Mouse (Mus musculus) layer of hippocampus, adult 2 months (tissue): Measurements from ENCODE around the gene Tubd1. TPM values are rescaled to one million over a fixed set of nuclear protein-coding genes. Genes with fewer than 3 reads are reported as not detected.

Experiments
- DNase-seq, 2 experiments: peaks; one replicate each; pipeline ENCODE4 v3.0.0; 2022; ENCODE audit warnings: low spot score in 2 of 2
- H3K27ac ChIP-seq: fragments of 200-600 bp; 2 replicates; pipeline ENCODE4 v1.8.1; 2022
- H3K4me3 ChIP-seq: fragments of 200-600 bp; 2 replicates; pipeline ENCODE4 v1.8.1; 2022; ENCODE audit warnings: mild to moderate bottlenecking
- CTCF ChIP-seq: fragments of 200-600 bp; conservative IDR thresholded peaks from 2 replicates; pipeline ENCODE4 v1.8.1; 2022; ENCODE audit warnings: antibody characterized with exemption, mild to moderate bottlenecking, moderate library complexity
- total RNA-seq, 2 experiments: library from RNA; stranded (reverse); gene quantifications; 2 replicates each; pipeline ENCODE4 v1.2.3; 2021

Tubd1 gene
- total RNA-seq, 2 experiments from 2014 or later: 6.0 to 8.2 TPM

GRCm38 (mm10) chr11:86538786-86539185 lies 6.0 kb upstream of the Tubd1 start:
- no peak for TF ChIP-seq CTCF
- H3K4me3 ChIP-seq: no peak overlapping the region
- H3K27ac ChIP-seq: no peak overlapping the region
- no peak for DNase-seq

- no peak overlapping the region for H3K4me3 ChIP-seq
- DNase-seq: no peak
- no peak for TF ChIP-seq CTCF
- no peak overlapping the region for H3K27ac ChIP-seq
These were observed 4.9 kb upstream of the Tubd1 start for GRCm38 (mm10) chr11:86539716-86540475.

- no peak overlapping the region for H3K27ac ChIP-seq
- no peak for DNase-seq
- no peak for TF ChIP-seq CTCF
- no peak overlapping the region for H3K4me3 ChIP-seq
These were observed 4.3 kb upstream of the Tubd1 start for GRCm38 (mm10) chr11:86540476-86540845.

GRCm38 (mm10) chr11:86542851-86543250 lies 1.9 kb upstream of the Tubd1 start:
- no peak overlapping the region for H3K27ac ChIP-seq
- no peak for TF ChIP-seq CTCF
- H3K4me3 ChIP-seq: no peak overlapping the region
- DNase-seq: no peak

- peak overlapping the region; percentile 92 for H3K27ac ChIP-seq
These were observed 692 bp upstream of the Tubd1 start for GRCm38 (mm10) chr11:86543960-86544638.

GRCm38 (mm10) chr11:86545556-86545955 lies 765 bp downstream of the Tubd1 start:
- 0 out of 2 replicates have a peak overlapping the region, but pooled peaks have one; percentile 84 for H3K27ac ChIP-seq
- DNase-seq: no peak
- TF ChIP-seq CTCF: no peak
- peak overlapping the region; percentile 89 for H3K4me3 ChIP-seq

More at GRCm38 (mm10) chr11:86543960-86544638, 692 bp upstream of the Tubd1 start:
- DNase-seq: no peak
- H3K4me3 ChIP-seq: peak overlapping the region; percentile 89
- TF ChIP-seq CTCF: no peak

- Histone ChIP-seq H3K27ac (no peak overlapping the region), H3K4me3 (no peak overlapping the region)
- DNase-seq: no peak
- TF ChIP-seq CTCF: peak; percentile 53
These were observed 2.6 kb downstream of the Tubd1 start for GRCm38 (mm10) chr11:86547412-86547811.

- no peak overlapping the region for H3K27ac ChIP-seq
- no peak for DNase-seq
- H3K4me3 ChIP-seq: no peak overlapping the region
- TF ChIP-seq CTCF: no peak
These were observed 8.7 kb downstream of the Tubd1 start for GRCm38 (mm10) chr11:86553525-86553924.

- no peak for DNase-seq
- TF ChIP-seq CTCF: no peak
- Histone ChIP-seq H3K27ac (no peak overlapping the region), H3K4me3 (no peak overlapping the region)
These were observed 13.5 kb downstream of the Tubd1 start for GRCm38 (mm10) chr11:86558258-86558657.

GRCm38 (mm10) chr11:86568425-86568824 lies 23.6 kb downstream of the Tubd1 start:
- DNase-seq: no peak
- peak; percentile 83 for TF ChIP-seq CTCF

GRCm38 (mm10) chr11:86570261-86570746 lies 25.5 kb downstream of the Tubd1 start:
- no peak for TF ChIP-seq CTCF
- no peak overlapping the region for H3K27ac ChIP-seq
- no peak for DNase-seq
- H3K4me3 ChIP-seq: no peak overlapping the region

More at GRCm38 (mm10) chr11:86568425-86568824, 23.6 kb downstream of the Tubd1 start:
- Histone ChIP-seq H3K27ac (no peak overlapping the region), H3K4me3 (no peak overlapping the region)

GRCm38 (mm10) chr11:86571047-86571855 lies 26.5 kb downstream of the Tubd1 start:
- H3K27ac ChIP-seq: no peak overlapping the region
- 0 out of 2 replicates have a peak, but pooled peaks have one; percentile 28 for TF ChIP-seq CTCF
- peak in 1 of 2 experiments; percentile 54 for DNase-seq
- no peak overlapping the region for H3K4me3 ChIP-seq

GRCm38 (mm10) chr11:86571871-86572270 lies 27.1 kb downstream of the Tubd1 start:
- TF ChIP-seq CTCF: no peak
- Histone ChIP-seq H3K27ac (no peak overlapping the region), H3K4me3 (no peak overlapping the region)
- DNase-seq: no peak
